Mouse (Mus musculus) hindbrain, embryonic 15.5 days (tissue): Measurements from ENCODE around the gene Pacs2. TPM values are rescaled to one million over a fixed set of nuclear protein-coding genes. Genes with fewer than 3 reads are reported as not detected.

Experiments
- ATAC-seq: fragments of 200-750 bp; cut with Nextera tagmentation; 2 replicates; pipeline ENCODE4 v1.8.0; 2017; ENCODE audit warnings: low read depth, moderate number of reproducible peaks, moderate TSS enrichment; ENCODE audit not compliant: low FRiP score
- H3K27ac ChIP-seq: fragments of 300-500 bp; sonication (generic); replicated peaks from 2 replicates; pipeline ENCODE4 v1.5.1; 2015; ENCODE audit warnings: mild to moderate bottlenecking, inconsistent platforms
- H3K27me3 ChIP-seq: fragments of 300-500 bp; sonication (generic); 2 replicates; pipeline ENCODE4 v1.6.1; 2015; ENCODE audit warnings: control low read depth, inconsistent platforms
- H3K36me3 ChIP-seq: fragments of 300-500 bp; sonication (generic); 2 replicates; pipeline ENCODE4 v1.6.1; 2015; ENCODE audit warnings: control low read depth, inconsistent platforms
- H3K4me1 ChIP-seq: fragments of 300-500 bp; sonication (generic); replicated peaks from 2 replicates; pipeline ENCODE4 v1.6.1; 2015; ENCODE audit warnings: control low read depth, inconsistent platforms
- H3K4me2 ChIP-seq: fragments of 300-500 bp; sonication (generic); 2 replicates; pipeline ENCODE4 v1.6.1; 2015; ENCODE audit warnings: moderate library complexity, mild to moderate bottlenecking, inconsistent platforms
- H3K4me3 ChIP-seq: fragments of 300-500 bp; sonication (generic); 2 replicates; pipeline ENCODE4 v1.5.1; 2015; ENCODE audit warnings: mild to moderate bottlenecking, inconsistent platforms
- H3K9ac ChIP-seq: fragments of 300-500 bp; sonication (generic); 2 replicates; pipeline ENCODE4 v1.6.1; 2015; ENCODE audit warnings: inconsistent platforms
- H3K9me3 ChIP-seq: fragments of 300-500 bp; sonication (generic); 2 replicates; pipeline ENCODE4 v1.6.1; 2016; ENCODE audit warnings: control low read depth, inconsistent platforms
- WGBS: fragments of 180-500 bp; shearing (Covaris S2); methylation state at CpG from one replicate; pipeline ENCODE4 v1.1.7; 2015; 5-methylcytosine and 5-hydroxymethylcytosine counted together
- polyA plus RNA-seq: library from polyadenylated mRNA; unstranded; fragments of >200 nt; fragmentation: Nextera tagmentation; extraction: Ambion mirVana; gene quantifications from 2 replicates; pipeline ENCODE4 v1.2.1, GENCODE M21; 2015

Gene Pacs2
- polyA plus RNA-seq, 1 experiment from 2014 or later, result 32.3 TPM

GRCm38 (mm10) chr12:112991444-112991843 is 22.9 kb upstream of the Pacs2 start:
- Histone ChIP-seq H3K27ac (no peak overlapping the region), H3K4me2 (no peak overlapping the region), H3K9me3 (no peaks in the 10 kb centered on the region), H3K36me3 (peaks cover 17% of the 10 kb centered on the region), H3K27me3 (no peaks in the 10 kb centered on the region), H3K9ac (no peak overlapping the region), H3K4me3 (no peak overlapping the region), H3K4me1 (no peaks in the 10 kb centered on the region)
- no peak for ATAC-seq
- WGBS, result 83% methylated on average over 2 of the region's 2 CpGs

GRCm38 (mm10) chr12:112994153-112994552 is 20.2 kb upstream of the Pacs2 start:
- Histone ChIP-seq H3K9me3 (no peaks in the 10 kb centered on the region), H3K27ac (no peak overlapping the region), H3K4me2 (no peak overlapping the region), H3K36me3 (0 out of 2 replicates have a peak, but pooled peaks cover 4% of the 10 kb centered on the region), H3K4me3 (no peak overlapping the region), H3K9ac (no peak overlapping the region), H3K27me3 (no peaks in the 10 kb centered on the region), H3K4me1 (peaks cover 16% of the 10 kb centered on the region)
- WGBS, result 86% methylated on average over 4 of the region's 4 CpGs
- ATAC-seq, result no peak

GRCm38 (mm10) chr12:112999569-113000293 is 14.6 kb upstream of the Pacs2 start:
- peak overlapping the region; percentile 91 for H3K27ac ChIP-seq
- H3K36me3 ChIP-seq, result no peaks in the 10 kb centered on the region
- no peaks in the 10 kb centered on the region for H3K27me3 ChIP-seq
- H3K4me1 ChIP-seq, result peaks cover 30% of the 10 kb centered on the region
- peak overlapping the region; percentile 87 for H3K9ac ChIP-seq
- ATAC-seq, result peak; percentile 13
- WGBS, result under 1% methylated on average over 55 of the region's 56 CpGs
- H3K4me2 ChIP-seq, result peak overlapping the region; percentile 88
- H3K4me3 ChIP-seq, result peak overlapping the region; percentile 94
- no peaks in the 10 kb centered on the region for H3K9me3 ChIP-seq

DNA sequence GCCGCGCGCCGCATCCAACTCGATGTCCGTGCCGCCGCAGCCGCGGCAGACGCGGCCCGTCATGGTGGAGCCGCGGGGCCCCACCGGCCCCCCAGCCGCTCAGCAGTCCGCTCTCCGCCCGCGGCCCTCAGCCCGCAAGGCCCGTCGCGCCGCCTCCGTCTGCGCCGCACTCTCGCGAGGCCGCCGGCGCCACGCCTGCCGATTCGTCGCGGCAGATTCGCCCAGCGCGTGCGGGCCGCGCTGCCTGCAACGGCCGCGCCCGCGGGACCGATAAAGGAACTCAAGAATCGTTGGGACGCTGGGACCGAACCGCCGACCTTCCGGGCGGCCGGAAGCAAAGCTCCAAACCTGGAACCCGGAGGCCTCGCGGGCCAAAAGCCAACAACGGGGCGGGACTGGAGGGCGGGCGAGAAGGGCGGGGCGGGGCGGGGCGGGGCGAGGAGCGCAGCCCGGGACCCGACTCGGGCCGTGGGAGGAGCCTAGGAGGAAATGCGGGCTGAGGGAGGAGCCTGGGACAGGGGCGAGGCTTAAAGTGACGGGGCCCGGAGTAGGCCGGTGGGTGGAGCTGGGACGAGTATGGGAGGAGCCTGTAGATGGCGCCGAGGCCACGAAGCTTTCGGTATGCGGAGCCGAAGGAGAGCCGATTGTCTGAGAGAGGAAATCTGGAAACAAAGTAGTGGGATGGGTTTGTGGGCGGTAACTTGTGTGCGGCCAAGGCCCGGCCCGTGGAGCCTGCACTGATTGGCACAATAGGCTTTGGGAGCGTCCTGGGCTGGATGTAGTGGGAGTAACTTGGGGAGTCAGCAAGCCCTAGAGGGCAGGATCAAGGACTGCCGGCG is 13.8 kb upstream of the Pacs2 start, which contains the start of gene Brf1:
Brf1 (minus strand) TSS at position 411 of the 839 bp plus-strand sequence.
- peak within 1 kb of the TSS; percentile 87 for H3K9ac ChIP-seq
- H3K27ac ChIP-seq, result peak within 1 kb of the TSS; percentile 91
- peak within 1 kb of the TSS; percentile 88 for H3K4me2 ChIP-seq
- no peaks in the 10 kb centered on the region for H3K36me3 ChIP-seq
- peak within 1 kb of the TSS; percentile 94 for H3K4me3 ChIP-seq
- under 1% methylated on average over 93 of the region's 96 CpGs for WGBS
- no peaks in the 10 kb centered on the region for H3K27me3 ChIP-seq
- ATAC-seq, result peak; percentile 98
- no peaks in the 10 kb centered on the region for H3K9me3 ChIP-seq
- H3K4me1 ChIP-seq, result peaks cover 30% of the 10 kb centered on the region

DNA sequence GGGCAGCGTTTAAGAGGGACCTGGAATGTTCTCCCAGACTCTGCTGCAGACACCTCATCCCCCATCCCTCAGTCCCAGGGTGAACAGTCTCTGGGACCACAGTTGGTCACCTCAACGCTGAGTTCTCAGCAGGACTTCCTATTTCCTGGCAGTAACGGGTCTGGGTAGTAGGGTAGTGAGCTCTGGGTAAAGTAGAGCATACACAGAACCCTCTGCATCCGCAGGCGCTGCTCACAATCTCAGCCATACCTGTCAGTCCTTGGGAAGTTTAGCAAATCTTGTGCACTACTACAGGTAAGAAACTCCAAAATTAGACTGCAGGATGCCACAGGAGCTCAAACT is 13.2 kb upstream of the Pacs2 start:
- WGBS, result 6% methylated on average over 5 of the region's 5 CpGs
- H3K36me3 ChIP-seq, result no peaks in the 10 kb centered on the region
- peak overlapping the region; percentile 91 for H3K27ac ChIP-seq
- peak overlapping the region; percentile 88 for H3K4me2 ChIP-seq
- no peaks in the 10 kb centered on the region for H3K9me3 ChIP-seq
- no peaks in the 10 kb centered on the region for H3K27me3 ChIP-seq
- H3K4me3 ChIP-seq, result peak overlapping the region; percentile 94
- H3K4me1 ChIP-seq, result peaks cover 30% of the 10 kb centered on the region
- peak overlapping the region; percentile 50 for H3K9ac ChIP-seq
- no peak; the same call in 1 of the 2 replicates for ATAC-seq

DNA sequence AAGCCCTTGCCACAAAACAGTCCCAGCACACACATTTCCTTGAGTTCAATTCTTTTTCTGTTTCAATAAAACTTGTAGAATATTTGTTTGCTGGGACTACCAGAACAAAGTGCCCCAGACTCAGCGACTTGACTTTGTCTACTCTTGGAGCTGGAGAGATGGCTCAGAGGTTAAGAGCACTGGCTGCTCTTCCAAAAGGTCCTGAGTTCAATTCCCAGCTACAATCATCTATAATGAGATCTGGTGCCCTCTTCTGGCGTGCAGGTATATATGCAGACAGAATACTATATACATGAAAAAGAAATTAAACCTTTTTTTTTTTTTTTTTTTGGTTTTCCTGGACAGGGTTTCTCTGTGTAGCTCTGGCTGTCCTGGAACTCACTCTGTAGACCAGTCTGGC is 11.6 kb upstream of the Pacs2 start:
- H3K27me3 ChIP-seq, result no peaks in the 10 kb centered on the region
- no peak overlapping the region for H3K4me3 ChIP-seq
- no peak overlapping the region for H3K27ac ChIP-seq
- 48% methylated on average over 2 of the region's 2 CpGs for WGBS
- H3K9ac ChIP-seq, result no peak overlapping the region
- ATAC-seq, result no peak
- H3K36me3 ChIP-seq, result no peaks in the 10 kb centered on the region
- no peak overlapping the region for H3K4me2 ChIP-seq
- peaks cover 26% of the 10 kb centered on the region for H3K4me1 ChIP-seq
- no peaks in the 10 kb centered on the region for H3K9me3 ChIP-seq

DNA sequence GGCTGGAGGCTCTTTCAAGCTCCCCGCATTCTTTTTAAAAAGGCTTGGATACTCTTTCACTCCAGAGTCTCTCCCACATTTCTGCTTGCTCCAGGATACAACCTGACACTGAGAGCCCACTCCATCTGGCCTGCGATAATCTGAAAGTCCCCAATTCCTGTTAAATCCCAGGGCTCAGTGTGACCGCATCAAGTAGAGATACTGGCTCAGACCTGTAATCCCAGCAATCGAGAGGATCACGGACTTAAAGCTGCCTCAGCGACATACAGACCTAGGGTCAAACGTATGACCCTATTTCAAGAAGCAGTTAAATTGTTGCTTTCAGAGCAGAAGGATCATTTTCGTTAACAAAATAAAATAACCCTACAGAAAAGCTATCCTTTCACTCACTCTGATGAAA is 10.3 kb upstream of the Pacs2 start:
- Histone ChIP-seq H3K9me3 (no peaks in the 10 kb centered on the region), H3K36me3 (no peaks in the 10 kb centered on the region), H3K4me2 (no peak overlapping the region), H3K27ac (no peak overlapping the region), H3K27me3 (no peaks in the 10 kb centered on the region), H3K9ac (no peak overlapping the region), H3K4me1 (peaks cover 15% of the 10 kb centered on the region), H3K4me3 (no peak overlapping the region)
- WGBS, result 80% methylated on average over 8 of the region's 8 CpGs
- ATAC-seq, result no peak

- ATAC-seq, result no peak
- Histone ChIP-seq H3K9me3 (no peaks in the 10 kb centered on the region), H3K4me3 (no peak overlapping the region), H3K4me1 (peaks cover 9% of the 10 kb centered on the region), H3K27me3 (no peaks in the 10 kb centered on the region), H3K36me3 (no peaks in the 10 kb centered on the region), H3K4me2 (no peak overlapping the region), H3K27ac (no peak overlapping the region), H3K9ac (no peak overlapping the region)
- WGBS, result 27% methylated on average over 4 of the region's 4 CpGs
Measured at GRCm38 (mm10) chr12:113004993-113005392, 9.3 kb upstream of the Pacs2 start.

- Histone ChIP-seq H3K36me3 (no peaks in the 10 kb centered on the region), H3K27me3 (no peaks in the 10 kb centered on the region), H3K4me1 (peaks cover 31% of the 10 kb centered on the region), H3K9ac (no peak overlapping the region), H3K27ac (no peak overlapping the region), H3K4me2 (no peak overlapping the region), H3K9me3 (no peaks in the 10 kb centered on the region), H3K4me3 (no peak overlapping the region)
- 80% methylated on average over 6 of the region's 6 CpGs for WGBS
- ATAC-seq, result no peak
Measured at GRCm38 (mm10) chr12:113011702-113012360, 2.5 kb upstream of the Pacs2 start.

- no peak for ATAC-seq
- H3K27me3 ChIP-seq, result no peaks in the 10 kb centered on the region
- H3K9me3 ChIP-seq, result no peaks in the 10 kb centered on the region
- no peak overlapping the region for H3K4me2 ChIP-seq
- H3K36me3 ChIP-seq, result no peaks in the 10 kb centered on the region
- 92% methylated on average over 5 of the region's 5 CpGs for WGBS
- H3K4me1 ChIP-seq, result peaks cover 37% of the 10 kb centered on the region
- no peak overlapping the region for H3K4me3 ChIP-seq
- peak overlapping the region; percentile 96 for H3K27ac ChIP-seq
- H3K9ac ChIP-seq, result no peak overlapping the region
Measured at GRCm38 (mm10) chr12:113012443-113012842, 1.9 kb upstream of the Pacs2 start.

DNA sequence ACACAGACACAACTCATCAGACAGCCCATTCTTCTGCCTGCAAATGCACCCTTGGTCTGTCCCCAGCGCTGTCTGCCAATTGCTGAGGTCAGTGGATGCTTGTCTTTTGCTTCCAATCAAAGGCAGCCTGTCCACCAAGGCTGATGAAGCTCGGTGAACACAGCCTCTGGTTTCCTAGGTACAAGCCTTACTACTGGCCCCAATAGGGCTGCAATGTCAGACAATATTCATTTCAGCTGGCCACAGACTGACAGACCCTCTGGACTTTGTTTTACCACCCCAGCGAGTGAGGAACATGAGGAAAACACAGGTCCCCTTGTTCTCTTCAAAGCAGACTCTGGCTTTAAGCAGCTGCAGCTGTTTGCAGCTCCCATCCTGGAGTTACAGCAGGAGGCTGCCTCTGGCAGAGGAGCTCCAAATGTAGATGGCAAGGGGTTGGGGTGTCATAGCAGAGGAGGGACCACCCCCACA is 1.3 kb upstream of the Pacs2 start:
- H3K4me2 ChIP-seq, result peak overlapping the region; percentile 71
- H3K4me1 ChIP-seq, result peaks cover 43% of the 10 kb centered on the region
- WGBS, result 45% methylated on average over 3 of the region's 3 CpGs

More for the DNA sequence above, 1.3 kb upstream of the Pacs2 start:
- ATAC-seq, result no peak
- Histone ChIP-seq H3K4me3 (no peak overlapping the region), H3K27me3 (no peaks in the 10 kb centered on the region), H3K9me3 (no peaks in the 10 kb centered on the region), H3K9ac (peak overlapping the region; percentile 17; the same call in 1 of the 2 replicates), H3K27ac (peak overlapping the region; percentile 96), H3K36me3 (no peaks in the 10 kb centered on the region)
